In the genomic region with DNA sequence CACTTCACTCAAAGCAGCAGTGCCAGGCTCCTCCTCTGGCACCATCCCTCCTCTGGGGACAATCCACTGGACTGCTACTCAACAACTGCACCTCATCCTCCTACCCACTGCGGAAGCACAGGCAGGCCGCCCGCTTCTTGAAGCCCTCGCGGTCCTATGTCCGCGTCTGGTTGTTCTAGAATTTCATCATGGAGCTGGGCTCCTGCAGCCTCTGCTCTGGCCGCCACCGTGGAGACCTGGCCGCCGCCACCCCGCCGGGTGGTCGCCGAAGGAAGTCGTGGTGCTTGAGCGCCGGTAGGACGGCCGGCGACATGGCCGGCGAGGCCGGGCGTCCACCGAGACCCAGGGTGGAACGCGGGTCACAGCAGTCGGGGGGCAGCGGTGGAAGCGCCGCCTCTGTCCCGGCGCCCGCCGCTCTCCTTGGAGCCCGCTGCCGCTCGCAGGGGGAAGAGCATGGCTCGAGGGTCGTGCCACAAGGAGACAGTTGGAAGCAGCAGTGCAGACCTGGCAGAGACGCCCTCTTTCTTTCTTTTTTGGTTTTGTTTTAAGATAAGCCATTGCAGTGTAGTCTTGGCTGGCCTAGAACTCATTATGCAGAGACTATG, we compare ENCODE assay signal across 9 mouse cellular contexts. TPM values are rescaled to one million over a fixed set of nuclear protein-coding genes. Genes with fewer than 3 reads are reported as not detected.
DNase-seq lines count a peak whose midpoint lies in the region; ATAC-seq lines count a peak whose summit lies in the region.
"Had no signal": no experiment of that assay in that cellular context is flagged by ENCODE, and none has a peak within 500 bp of the region (broad histone marks: within the 10 kb centered on the region; RNA-seq: fewer than 3 reads in every experiment).

No protein-coding gene starts in this region.

- H3K4me2 ChIP-seq in heart, embryonic 12.5 days = peak overlapping the region; percentile 72
- H3K4me2 ChIP-seq in hindbrain, embryonic 11.5 days (replicated peaks; ENCODE audit: low read depth, low read length) = peak overlapping the region; percentile 58
- H3K4me2 ChIP-seq in midbrain, embryonic 12.5 days (replicated peaks) = peak overlapping the region; percentile 52
- H3K4me2 ChIP-seq: stomach, embryonic 15.5 days had no signal

- H3K9me3 ChIP-seq in heart, embryonic 12.5 days (replicated peaks) = no peaks in the 10 kb centered on the region
- no peaks in the 10 kb centered on the region for H3K9me3 ChIP-seq in hindbrain, embryonic 11.5 days (ENCODE audit: control insufficient read depth, low read length)
- no peaks in the 10 kb centered on the region for H3K9me3 ChIP-seq in midbrain, embryonic 12.5 days
- H3K9me3 ChIP-seq: stomach, embryonic 15.5 days had no signal

- 9% methylated on average over 42 of the region's 42 CpGs for WGBS in heart, embryonic 12.5 days
- WGBS in hindbrain, embryonic 11.5 days = 2% methylated on average over 38 of the region's 42 CpGs
- 3% methylated on average over 42 of the region's 42 CpGs for WGBS in midbrain, embryonic 12.5 days

- H3K9ac ChIP-seq in heart, embryonic 12.5 days = peak overlapping the region; percentile 68
- peak overlapping the region; percentile 52 for H3K9ac ChIP-seq in hindbrain, embryonic 11.5 days (ENCODE audit: low read depth, low read length)
- peak overlapping the region; percentile 48 for H3K9ac ChIP-seq in midbrain, embryonic 12.5 days (replicated peaks)
- H3K9ac ChIP-seq: stomach, embryonic 15.5 days had no signal

- peak overlapping the region; percentile 38; the same call in 1 of the 2 replicates for H3K27ac ChIP-seq in heart, embryonic 12.5 days (ENCODE audit: poor library complexity, severe bottlenecking)
- peak overlapping the region; percentile 33; the same call in 1 of the 2 replicates for H3K27ac ChIP-seq in hindbrain, embryonic 11.5 days (ENCODE audit: low read depth, low read length)
- peak overlapping the region; percentile 39 for H3K27ac ChIP-seq in midbrain, embryonic 12.5 days (replicated peaks)
- H3K27ac ChIP-seq: stomach, embryonic 15.5 days had no signal

- 0 out of 2 replicates have a peak, but pooled peaks have one; percentile 25 for ATAC-seq in heart, embryonic 12.5 days (ENCODE audit: insufficient number of reproducible peaks, low FRiP score)
- ATAC-seq in hindbrain, embryonic 11.5 days (ENCODE audit: low FRiP score) = peak; percentile 88
- peak; percentile 75; the same call in 1 of the 2 replicates for ATAC-seq in midbrain, embryonic 12.5 days (ENCODE audit: low FRiP score, low read depth)
- no peak for ATAC-seq in activated CD4-positive, CD25-positive, alpha-beta regulatory T cell, adult 4 months
- ATAC-seq in megakaryocyte, adult 5-6 weeks (ENCODE audit: poor library complexity, severe bottlenecking) = no peak

- no peaks in the 10 kb centered on the region for H3K27me3 ChIP-seq in heart, embryonic 12.5 days (replicated peaks)
- no peaks in the 10 kb centered on the region for H3K27me3 ChIP-seq in hindbrain, embryonic 11.5 days (ENCODE audit: control insufficient read depth, insufficient read depth, low read length)
- no peaks in the 10 kb centered on the region for H3K27me3 ChIP-seq in midbrain, embryonic 12.5 days
- H3K27me3 ChIP-seq: stomach, embryonic 15.5 days had no signal

- H3K36me3 ChIP-seq in heart, embryonic 12.5 days = peaks cover 46% of the 10 kb centered on the region
- no peaks in the 10 kb centered on the region for H3K36me3 ChIP-seq in hindbrain, embryonic 11.5 days (ENCODE audit: control insufficient read depth, insufficient read depth, low read length)
- peaks cover 11% of the 10 kb centered on the region; the same call in 1 of the 2 replicates for H3K36me3 ChIP-seq in midbrain, embryonic 12.5 days

- intact Hi-C loops in heart, postnatal 36 days (cut with DNase I) = no loop called here

- peak overlapping the region; percentile 46 for H3K4me3 ChIP-seq in heart, embryonic 12.5 days
- H3K4me3 ChIP-seq in hindbrain, embryonic 11.5 days (ENCODE audit: low read depth, low read length) = peak overlapping the region; percentile 33
- peak overlapping the region; percentile 35 for H3K4me3 ChIP-seq in midbrain, embryonic 12.5 days
- H3K4me3 ChIP-seq: stomach, embryonic 15.5 days had no signal

- H3K4me1 ChIP-seq in heart, embryonic 12.5 days (replicated peaks) = peaks cover 4% of the 10 kb centered on the region; the same call in 1 of the 2 replicates
- 0 out of 2 replicates have a peak, but pooled peaks cover 4% of the 10 kb centered on the region for H3K4me1 ChIP-seq in hindbrain, embryonic 11.5 days (replicated peaks; ENCODE audit: control insufficient read depth, insufficient read depth, low read length)
- H3K4me1 ChIP-seq in midbrain, embryonic 12.5 days = peaks cover 7% of the 10 kb centered on the region
- H3K4me1 ChIP-seq: stomach, embryonic 15.5 days had no signal

- no peak for DNase-seq in heart, postnatal 36 days
- peak; percentile 25 for DNase-seq in ES-CJ7 (ENCODE audit: low read depth, low spot score)
- peak; percentile 51 for DNase-seq in embryo, embryonic 10 days (ENCODE audit: low spot score)
- peak; percentile 58 for DNase-seq in hindbrain, embryonic 11.5 days (ENCODE audit: low spot score)

RNA-seq across cellular contexts. Expression of a gene that starts 34.9 kb away (rescaled TPM):
- 75.6 and 76.6 TPM in 2 replicates for polyA plus RNA-seq in heart, embryonic 12.5 days (2016; fragmentation: Nextera tagmentation; extraction: Ambion mirVana)
- total RNA-seq in heart, postnatal 36 days (2021) = 10 to 100 TPM; 82.7 to 86.9 TPM
- 74.0 and 80.1 TPM in 2 replicates for polyA plus RNA-seq in hindbrain, embryonic 11.5 days (2014; fragmentation: Nextera tagmentation; extraction: Ambion mirVana)
- 77.2 and 78.6 TPM in 2 replicates for polyA plus RNA-seq in midbrain, embryonic 12.5 days (2016; fragmentation: Nextera tagmentation; extraction: Ambion mirVana)
- 10 to 100 TPM; 18.9 to 20.4 TPM for polyA plus RNA-seq in activated CD4-positive, CD25-positive, alpha-beta regulatory T cell, adult 4 months (2017; shearing (Covaris generic))
- 38.3 and 46.8 TPM in 2 replicates for total RNA-seq in megakaryocyte, adult 5-6 weeks (2015)
- 44.7 and 56.9 TPM in 2 replicates for total RNA-seq in megakaryocyte, adult 5-6 weeks (2017)

RNA-seq across cellular contexts. Expression of a gene that starts 34.9 kb away (rescaled TPM):
- 2.5 and 3.0 TPM in 2 replicates for polyA plus RNA-seq in heart, embryonic 12.5 days (2016; fragmentation: Nextera tagmentation; extraction: Ambion mirVana)
- 1 to 10 TPM in 1 of 2 experiments, under 1 TPM in 1; 0.76 to 1.4 TPM for total RNA-seq in heart, postnatal 36 days (2021)
- polyA plus RNA-seq in hindbrain, embryonic 11.5 days (2014; fragmentation: Nextera tagmentation; extraction: Ambion mirVana) = 4.1 and 4.2 TPM in 2 replicates
- 4.2 TPM in 2 replicates for polyA plus RNA-seq in midbrain, embryonic 12.5 days (2016; fragmentation: Nextera tagmentation; extraction: Ambion mirVana)
- polyA plus RNA-seq in activated CD4-positive, CD25-positive, alpha-beta regulatory T cell, adult 4 months (2017; shearing (Covaris generic)) = 1 to 10 TPM in 1 of 2 experiments, under 1 TPM in 1; 0.24 to 1.4 TPM
- total RNA-seq in megakaryocyte, adult 5-6 weeks (2015) = 0.87 and 1.7 TPM in 2 replicates
- total RNA-seq in megakaryocyte, adult 5-6 weeks (2017) = 0.12 and 0.37 TPM in 2 replicates

RNA-seq across cellular contexts. Expression of a gene that starts 49.4 kb away (rescaled TPM):
- polyA plus RNA-seq in heart, embryonic 12.5 days (2016; fragmentation: Nextera tagmentation; extraction: Ambion mirVana) = 144 and 145 TPM in 2 replicates
- total RNA-seq in heart, postnatal 36 days (2021) = 10 to 100 TPM; 51.9 to 52.2 TPM
- 169 and 191 TPM in 2 replicates for polyA plus RNA-seq in hindbrain, embryonic 11.5 days (2014; fragmentation: Nextera tagmentation; extraction: Ambion mirVana)
- polyA plus RNA-seq in midbrain, embryonic 12.5 days (2016; fragmentation: Nextera tagmentation; extraction: Ambion mirVana) = 175 and 181 TPM in 2 replicates
- 100 to 1,000 TPM; 156 to 160 TPM for polyA plus RNA-seq in activated CD4-positive, CD25-positive, alpha-beta regulatory T cell, adult 4 months (2017; shearing (Covaris generic))
- total RNA-seq in megakaryocyte, adult 5-6 weeks (2015) = 93.7 and 107 TPM in 2 replicates
- 72.4 and 80.9 TPM in 2 replicates for total RNA-seq in megakaryocyte, adult 5-6 weeks (2017)

Comparison
In these comparisons a context has a peak if more than half of its experiments do, and no peak if none do; other contexts are left out.
1. ATAC-seq: peak in heart, embryonic 12.5 days (single experiment), hindbrain, embryonic 11.5 days (single experiment) and midbrain, embryonic 12.5 days (single experiment); none in activated CD4-positive, CD25-positive, alpha-beta regulatory T cell, adult 4 months (single experiment) and megakaryocyte, adult 5-6 weeks (single experiment).
2. DNase-seq: peak in ES-CJ7 (single experiment), embryo, embryonic 10 days (single experiment) and hindbrain, embryonic 11.5 days (single experiment); none in heart, postnatal 36 days (0 of 2).
3. Peak in every context shown above with its lines, with median percentiles within 50 percentile points of each other: H3K27ac ChIP-seq, H3K4me2 ChIP-seq, H3K4me3 ChIP-seq and H3K9ac ChIP-seq.